ENCODE assay signal across 10 mouse cellular contexts in the genomic region with DNA sequence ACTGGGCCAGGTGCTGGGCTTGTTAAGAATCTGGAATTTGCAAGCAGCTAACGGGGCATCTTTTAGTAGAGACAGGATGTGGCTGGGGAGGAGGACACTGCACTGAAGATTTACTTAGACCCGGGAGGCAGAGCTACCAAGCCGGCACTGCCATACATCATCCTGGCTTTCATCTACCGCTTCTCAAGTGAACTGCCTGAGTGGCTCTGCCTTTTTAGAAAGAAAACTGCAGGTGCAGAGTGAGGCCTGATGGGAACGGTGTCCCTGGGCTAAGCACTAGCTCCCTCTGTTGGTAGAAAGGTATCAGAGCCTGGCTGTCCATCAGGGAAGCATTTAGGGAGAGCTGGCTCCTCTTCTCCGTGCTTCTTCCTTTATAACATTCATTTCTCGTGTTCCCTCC. TPM values are rescaled to one million over a fixed set of nuclear protein-coding genes. Genes with fewer than 3 reads are reported as not detected.
DNase-seq lines count a peak whose midpoint lies in the region; ATAC-seq and TF ChIP-seq lines count a peak whose summit lies in the region.
"Had no signal": no experiment of that assay in that cellular context is flagged by ENCODE, and none has a peak within 500 bp of the region (broad histone marks: within the 10 kb centered on the region; RNA-seq: fewer than 3 reads in every experiment).

No protein-coding gene starts in this region.

- intact Hi-C loops in left cerebral cortex, postnatal 14 days (cut with DNase I), result no loop called here

- peak; percentile 67 to 78 for DNase-seq in left cerebral cortex, postnatal 14 days (ENCODE audit: low spot score in 2 of 2)
- no peak for DNase-seq in left cerebral cortex, adult 8-10 months (ENCODE audit: low spot score in 2 of 2)
- DNase-seq in Patski (ENCODE audit: low read depth, low spot score), result no peak
- peak; percentile 72 to 78 for DNase-seq in cerebellum, postnatal 36 days
- peak; percentile 78 for DNase-seq in induced T-regulatory cell, adult 2 months (ENCODE audit: low read depth)
- peak; percentile 79 for DNase-seq in retina, embryonic 14.5 days (ENCODE audit: low spot score)
- no peak for DNase-seq in urinary bladder, adult 18-20 months (ENCODE audit: low spot score in 2 of 2)

- CTCF ChIA-PET in Patski (lab: Charles Lee), result interaction anchor here (0.8 to 2.9 kb wide), 17 partner anchors 10 to 143 kb away, joined by 3 to 18 read pairs (median 3); a partner anchor contains a TSS

- H3K27me3 ChIP-seq in Patski, result no peaks in the 10 kb centered on the region
- H3K27me3 ChIP-seq in kidney, embryonic 15.5 days, result no peaks in the 10 kb centered on the region
- H3K27me3 ChIP-seq: limb, embryonic 12.5 days had no signal

- 11% methylated on average over 7 of the region's 7 CpGs for WGBS in kidney, embryonic 15.5 days

- H3K36me3 ChIP-seq in kidney, embryonic 15.5 days, result peaks cover 94% of the 10 kb centered on the region

- POLR2A ChIA-PET in Patski (lab: Charles Lee), result no interaction called here

- peak; percentile 67 for TF ChIP-seq CTCF in Patski (IDR thresholded peaks at IDR 0.05)

- no peak overlapping the region for H3K4me3 ChIP-seq in kidney, embryonic 15.5 days (replicated peaks)
- H3K4me3 ChIP-seq: erythroblast, embryonic 14.5 days; limb, embryonic 12.5 days had no signal

- H3K4me1 ChIP-seq in kidney, embryonic 15.5 days, result no peaks in the 10 kb centered on the region
- H3K4me1 ChIP-seq: limb, embryonic 12.5 days had no signal

- no peak overlapping the region for H3K9ac ChIP-seq in kidney, embryonic 15.5 days
- H3K9ac ChIP-seq: limb, embryonic 12.5 days had no signal

- H3K9me3 ChIP-seq in kidney, embryonic 15.5 days (replicated peaks), result no peaks in the 10 kb centered on the region
- H3K9me3 ChIP-seq: limb, embryonic 12.5 days had no signal

- in situ Hi-C loops in Patski (cut with MboI; ENCODE audit: low pct_unique_long_range_greater_than_20kb), result no loop called here

- no peak for ATAC-seq in Patski
- no peak for ATAC-seq in kidney, embryonic 15.5 days (replicated peaks; ENCODE audit: low FRiP score)

- no peak overlapping the region for H3K4me2 ChIP-seq in kidney, embryonic 15.5 days
- H3K4me2 ChIP-seq: limb, embryonic 12.5 days had no signal

- no peak overlapping the region for H3K27ac ChIP-seq in kidney, embryonic 15.5 days
- H3K27ac ChIP-seq: limb, embryonic 12.5 days had no signal

RNA-seq across cellular contexts. Expression of a gene that starts 25.3 kb away (rescaled TPM):
- 10 to 100 TPM; 32.4 TPM for total RNA-seq in left cerebral cortex, postnatal 14 days (2021)
- 10 to 100 TPM; 62.4 to 63.9 (median 63.7) TPM for total RNA-seq in left cerebral cortex, adult 8-10 months (2022)
- 52.0 TPM for polyA plus RNA-seq in Patski (2021)
- 22.9 and 27.0 TPM in 2 replicates for polyA plus RNA-seq in kidney, embryonic 15.5 days (2015; fragmentation: Nextera tagmentation; extraction: Ambion mirVana)

RNA-seq across cellular contexts. Expression of a gene that starts 25.7 kb away (rescaled TPM):
- total RNA-seq in left cerebral cortex, postnatal 14 days (2021), result under 1 TPM; 0.19 to 0.26 TPM
- total RNA-seq in left cerebral cortex, adult 8-10 months (2022), result under 1 TPM in 2 of 4 experiments, not detected in 2; 0.18 to 0.34 TPM
- 0.95 TPM for polyA plus RNA-seq in Patski (2021)
- 0.78 and 0.82 TPM in 2 replicates for polyA plus RNA-seq in kidney, embryonic 15.5 days (2015; fragmentation: Nextera tagmentation; extraction: Ambion mirVana)
- polyA plus RNA-seq: limb, embryonic 12.5 days had no signal

RNA-seq across cellular contexts. Expression of a gene that starts 29.8 kb away (rescaled TPM):
- 10 to 100 TPM in 1 of 2 experiments, 1 to 10 TPM in 1; 7.7 to 10.2 TPM for total RNA-seq in left cerebral cortex, postnatal 14 days (2021)
- total RNA-seq in left cerebral cortex, adult 8-10 months (2022), result 10 to 100 TPM; 13.5 to 15.9 (median 15.3) TPM
- 33.3 TPM for polyA plus RNA-seq in Patski (2021)
- polyA plus RNA-seq in kidney, embryonic 15.5 days (2015; fragmentation: Nextera tagmentation; extraction: Ambion mirVana), result 17.0 and 18.6 TPM in 2 replicates

RNA-seq across cellular contexts. Expression of a gene that starts 30.7 kb away (rescaled TPM):
- total RNA-seq in left cerebral cortex, postnatal 14 days (2021), result 100 to 1,000 TPM; 124 to 128 TPM
- 100 to 1,000 TPM; 173 to 184 (median 176) TPM for total RNA-seq in left cerebral cortex, adult 8-10 months (2022)
- 10.8 TPM for polyA plus RNA-seq in Patski (2021)
- 1.9 and 2.0 TPM in 2 replicates for polyA plus RNA-seq in kidney, embryonic 15.5 days (2015; fragmentation: Nextera tagmentation; extraction: Ambion mirVana)

RNA-seq across cellular contexts. Expression of a gene that starts 44.8 kb away (rescaled TPM):
- 10 to 100 TPM; 40.4 to 44.7 TPM for total RNA-seq in left cerebral cortex, postnatal 14 days (2021)
- 10 to 100 TPM; 32.9 to 51.1 (median 37.6) TPM for total RNA-seq in left cerebral cortex, adult 8-10 months (2022)
- 27.3 TPM for polyA plus RNA-seq in Patski (2021)
- 220 and 232 TPM in 2 replicates for polyA plus RNA-seq in kidney, embryonic 15.5 days (2015; fragmentation: Nextera tagmentation; extraction: Ambion mirVana)

Comparison
In these comparisons a context has a peak if more than half of its experiments do, and no peak if none do; other contexts are left out.
1. DNase-seq: peak in left cerebral cortex, postnatal 14 days (2 of 2), cerebellum, postnatal 36 days (2 of 2), induced T-regulatory cell, adult 2 months (single experiment) and retina, embryonic 14.5 days (single experiment); none in left cerebral cortex, adult 8-10 months (0 of 2), Patski (single experiment) and urinary bladder, adult 18-20 months (0 of 2).